Mouse (Mus musculus) bone marrow, adult 2 months (tissue): ENCODE measurements around the gene Gls.

Experiments
- CTCF ChIP-seq: fragments of 200-500 bp; IDR thresholded peaks from 2 replicates; pipeline ENCODE4 v1.5.1; 2011; ENCODE audit warnings: low read length, control low read depth; ENCODE audit not compliant: control insufficient read depth, insufficient read depth
- POLR2A ChIP-seq: fragments of 200-500 bp; IDR thresholded peaks from 2 replicates; pipeline ENCODE4 v1.6.1; 2011; ENCODE audit warnings: low read depth, mild to moderate bottlenecking, control low read depth, low read length, borderline replicate concordance; ENCODE audit not compliant: control insufficient read depth

GRCm38 (mm10) chr1:52117777-52118176 is 115.3 kb downstream of the Gls start:
- TF ChIP-seq CTCF (no peak), POLR2A (no peak)
